Mouse (Mus musculus): ENCODE measurements at regions not wholly inside any gene's neighbourhood (a gene's known extent, or its start where the extent isn't known, plus 50 kb on each side); places are given as distances from the start of the nearest gene placed in this dataset.

- no peak for ATAC-seq (replicated peaks; ENCODE audit: low FRiP score, low TSS enrichment, poor library complexity, severe bottlenecking)
These were observed 858.7 kb upstream of the A1bg start for GRCm38 (mm10) chr15:61781531-61781930.

DNA sequence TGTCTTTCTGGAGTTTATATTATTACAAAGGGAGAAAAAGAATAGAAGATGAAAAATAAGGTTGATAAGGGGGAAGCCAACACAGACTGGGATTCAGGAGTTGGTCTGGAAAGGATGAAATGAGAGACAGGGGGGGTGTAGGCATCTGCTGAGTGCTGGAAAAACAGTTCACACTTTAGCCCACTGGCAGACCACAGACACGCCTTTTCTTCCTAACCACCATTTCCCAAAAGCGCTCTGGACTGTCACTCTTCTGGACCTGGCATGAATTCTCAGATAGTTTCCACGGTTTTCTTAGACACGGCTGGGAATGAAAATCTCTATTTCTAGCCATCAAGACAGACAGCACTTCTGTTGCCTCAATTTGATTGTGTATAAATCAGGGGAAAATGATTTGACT, 850.2 kb upstream of the A1bg start:
- ATAC-seq (replicated peaks; ENCODE audit: low FRiP score, low TSS enrichment, poor library complexity, severe bottlenecking): no peak

DNA sequence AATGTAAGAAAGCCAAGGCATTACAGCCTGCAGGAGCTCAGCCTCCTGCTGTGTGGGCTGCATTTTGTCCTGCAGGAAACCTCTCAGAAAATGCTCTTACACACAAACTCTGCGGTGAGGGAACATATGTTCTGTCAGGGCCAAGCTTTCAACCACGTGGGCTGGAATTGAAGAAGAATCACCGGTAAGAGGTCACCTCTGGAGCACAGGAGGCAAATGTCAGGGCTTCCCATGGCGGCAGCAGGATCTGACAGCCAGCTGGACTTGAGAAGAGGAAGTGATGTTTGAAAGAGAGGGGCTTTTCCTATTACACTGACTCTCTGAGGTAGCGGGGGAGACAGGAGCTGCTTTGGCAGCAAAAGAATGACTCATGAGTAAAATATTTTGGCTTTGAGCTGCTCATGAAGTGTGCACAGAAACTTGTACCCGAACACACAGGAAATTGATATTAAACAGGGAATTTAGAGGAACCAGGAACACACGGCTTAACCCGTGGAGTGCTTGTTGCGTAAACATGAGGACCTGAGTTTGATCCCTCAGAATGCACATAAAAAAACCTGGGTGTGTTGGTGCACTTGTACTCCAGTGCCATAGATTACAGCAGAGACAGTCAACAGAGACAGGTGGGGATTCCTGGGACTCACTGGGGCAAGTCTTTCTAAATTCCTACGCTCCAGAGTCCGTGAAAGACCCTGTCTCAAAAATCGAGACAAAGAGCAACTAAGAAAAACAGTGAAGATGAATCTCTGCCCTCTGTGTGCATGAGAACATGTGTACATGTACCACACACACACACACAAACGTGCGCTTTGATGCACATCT, 848.1 kb upstream of the A1bg start:
- ATAC-seq (replicated peaks; ENCODE audit: low FRiP score, low TSS enrichment, poor library complexity, severe bottlenecking): no peak

DNA sequence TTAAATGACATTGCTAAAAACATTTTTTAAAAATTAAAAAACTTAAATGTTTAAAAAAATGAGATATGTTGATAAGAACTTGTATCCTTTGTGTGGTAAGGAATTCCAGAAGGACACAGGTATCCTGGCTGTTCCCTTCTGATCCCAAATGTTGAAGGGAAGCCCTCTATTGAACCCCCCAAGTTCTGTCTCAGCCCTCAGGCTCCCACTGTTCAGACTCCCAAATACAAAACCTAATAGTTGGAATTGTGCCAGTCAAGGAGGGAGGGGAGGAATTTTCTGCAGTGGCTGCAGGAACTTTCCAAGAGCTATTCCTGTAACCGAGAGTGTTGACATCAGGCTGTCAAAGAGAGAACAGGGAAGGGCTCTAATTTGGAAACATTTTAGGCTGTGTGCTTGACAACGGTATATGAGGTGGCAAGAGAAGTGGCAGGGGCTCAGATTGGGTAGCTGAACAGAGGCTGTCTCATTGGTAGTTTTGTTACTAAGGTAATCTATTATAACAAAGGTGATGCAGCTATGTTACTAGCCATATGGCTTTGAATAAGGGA, 843.8 kb upstream of the A1bg start:
- no peak for ATAC-seq (replicated peaks; ENCODE audit: low FRiP score, low TSS enrichment, poor library complexity, severe bottlenecking)

GRCm38 (mm10) chr15:61753802-61754201, 831.0 kb upstream of the A1bg start:
- ATAC-seq (replicated peaks; ENCODE audit: low FRiP score, low TSS enrichment, poor library complexity, severe bottlenecking): no peak

DNA sequence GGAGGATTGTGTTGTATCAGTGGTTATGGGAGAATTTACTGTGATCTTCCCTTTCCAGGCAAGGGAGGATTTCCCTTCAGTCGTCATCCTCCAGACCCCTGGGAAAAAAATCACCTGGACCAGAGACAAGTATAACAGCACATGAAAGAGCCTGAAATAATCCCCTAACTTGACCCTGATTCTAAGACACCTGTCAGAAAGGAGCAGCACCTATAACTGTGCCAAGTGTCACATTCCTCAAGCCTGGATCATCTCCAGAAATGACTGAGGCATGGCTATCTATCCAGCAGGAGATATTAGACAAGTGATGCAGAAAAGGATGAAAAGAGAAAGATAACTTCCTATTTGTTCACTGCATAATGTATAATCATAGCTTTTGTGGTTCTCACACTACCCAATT, 800.9 kb upstream of the A1bg start:
- no peak for ATAC-seq (replicated peaks; ENCODE audit: low FRiP score, low TSS enrichment, poor library complexity, severe bottlenecking)

DNA sequence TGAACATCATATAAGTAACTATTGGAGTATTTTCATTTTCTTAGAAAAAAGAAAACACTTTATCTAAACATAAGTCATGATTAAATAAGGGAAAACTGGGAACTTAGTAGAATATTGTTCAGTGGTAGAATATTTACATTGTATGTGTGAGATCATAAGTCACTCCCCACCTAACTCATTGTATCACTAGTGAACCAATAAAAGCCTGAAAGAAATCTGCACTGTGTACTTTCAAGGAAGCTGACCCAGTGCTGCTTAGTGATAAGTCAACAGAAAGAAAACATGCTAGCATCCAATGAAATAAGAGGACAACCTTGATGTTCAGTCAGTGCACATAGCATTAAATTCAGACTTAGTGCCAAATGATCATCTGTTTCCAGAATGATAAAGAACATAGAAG, 795.7 kb upstream of the A1bg start:
- no peak for ATAC-seq (replicated peaks; ENCODE audit: low FRiP score, low TSS enrichment, poor library complexity, severe bottlenecking)

DNA sequence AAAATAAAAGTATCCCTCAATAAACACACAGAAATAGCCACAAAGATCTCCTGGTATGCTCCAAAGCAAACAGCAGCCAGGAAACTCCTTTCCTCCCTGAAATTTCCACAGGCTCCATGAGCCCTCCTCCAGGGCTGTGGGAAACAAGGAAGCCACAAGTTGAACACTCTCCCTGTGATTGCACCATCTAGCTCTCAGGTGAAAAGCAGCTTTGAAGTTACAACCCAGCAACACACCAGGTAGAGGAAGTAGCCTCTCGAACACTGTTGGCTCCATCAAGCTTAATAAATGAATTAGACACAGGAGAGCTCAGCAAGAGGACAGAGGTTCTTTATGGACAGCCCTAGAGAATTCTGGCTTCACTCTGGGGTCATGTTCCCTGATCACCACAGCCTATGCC, 794.4 kb upstream of the A1bg start:
- ATAC-seq (replicated peaks; ENCODE audit: low FRiP score, low TSS enrichment, poor library complexity, severe bottlenecking): no peak

DNA sequence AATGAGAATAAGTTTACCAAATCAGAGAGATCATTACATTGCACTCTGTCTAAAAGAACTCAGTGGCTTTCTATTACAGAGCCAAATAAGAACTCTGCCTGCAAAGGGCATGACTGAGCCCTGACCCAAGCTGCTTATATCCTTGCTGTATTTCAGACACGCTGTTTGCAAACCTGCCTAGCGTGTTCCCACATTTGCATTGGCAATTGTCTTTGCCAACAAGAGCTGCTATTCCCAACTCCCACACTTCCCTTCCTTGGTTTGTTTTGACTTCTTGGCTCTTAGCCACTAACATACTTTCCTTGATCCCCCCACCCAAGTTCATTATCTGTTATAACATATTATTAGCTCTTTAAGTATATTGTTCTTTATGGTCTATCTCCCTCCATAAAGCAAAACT, 791.1 kb upstream of the A1bg start:
- no peak for ATAC-seq (replicated peaks; ENCODE audit: low FRiP score, low TSS enrichment, poor library complexity, severe bottlenecking)

GRCm38 (mm10) chr15:61708928-61709327, 786.1 kb upstream of the A1bg start:
- no peak for ATAC-seq (replicated peaks; ENCODE audit: low FRiP score, low TSS enrichment, poor library complexity, severe bottlenecking)

DNA sequence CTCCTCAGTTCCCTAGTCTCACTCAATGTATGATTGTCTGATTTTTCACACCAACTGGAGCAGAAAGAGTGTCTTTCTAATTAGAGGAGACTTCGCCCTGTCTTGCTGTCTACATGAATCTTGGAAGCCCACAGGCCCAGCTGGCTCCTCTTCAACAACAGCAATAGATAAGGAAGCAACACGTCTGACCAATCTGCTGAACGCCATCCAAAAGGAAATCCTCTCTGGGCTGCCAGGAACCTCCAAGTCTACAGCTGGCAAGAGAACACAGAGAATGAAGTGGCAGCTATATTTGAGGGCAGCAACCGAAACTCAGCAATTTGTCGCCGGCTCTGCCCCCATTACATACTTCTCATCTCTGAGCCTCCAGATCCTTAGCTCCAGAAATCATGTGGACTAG, 785.1 kb upstream of the A1bg start:
- ATAC-seq (replicated peaks; ENCODE audit: low FRiP score, low TSS enrichment, poor library complexity, severe bottlenecking): no peak

DNA sequence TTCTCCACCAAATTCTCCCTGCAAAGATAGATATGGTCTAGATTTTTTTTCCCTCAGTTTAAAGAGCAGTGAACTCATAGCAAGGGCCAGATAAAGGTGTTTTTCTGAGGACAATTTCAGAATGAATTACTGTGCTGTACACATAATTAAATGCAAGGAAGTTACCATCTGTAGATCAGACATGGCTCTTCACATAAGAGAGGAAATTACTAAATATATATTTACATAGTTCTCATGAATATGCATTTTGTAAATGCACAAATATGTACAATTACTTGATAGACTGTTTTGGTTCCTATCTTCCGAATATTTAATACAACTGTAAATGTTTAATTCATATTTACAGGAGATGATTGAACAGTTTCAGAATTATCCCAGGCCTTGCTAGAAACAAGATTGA, 769.9 kb upstream of the A1bg start:
- no peak for ATAC-seq (replicated peaks; ENCODE audit: low FRiP score, low TSS enrichment, poor library complexity, severe bottlenecking)

DNA sequence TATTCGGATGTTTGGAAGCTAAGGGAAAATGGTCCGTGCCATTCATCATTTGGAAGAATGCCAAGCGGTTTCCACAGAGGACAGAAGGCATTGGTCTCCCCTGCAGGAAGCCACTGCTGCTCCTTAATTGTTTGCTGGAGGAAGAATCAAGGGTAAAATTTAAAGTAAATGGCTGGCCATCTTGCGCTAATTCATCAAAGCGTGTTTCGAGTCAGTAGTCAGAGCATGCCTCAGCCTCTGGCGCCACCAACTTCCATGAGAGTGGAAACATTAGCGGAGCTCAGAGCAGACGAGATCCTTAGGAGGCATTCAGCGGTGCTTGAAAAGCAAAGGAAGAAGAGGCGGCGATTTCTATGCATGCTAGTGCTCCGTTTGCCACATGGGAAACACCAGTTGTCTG, 767.6 kb upstream of the A1bg start:
- no peak for ATAC-seq (replicated peaks; ENCODE audit: low FRiP score, low TSS enrichment, poor library complexity, severe bottlenecking)

DNA sequence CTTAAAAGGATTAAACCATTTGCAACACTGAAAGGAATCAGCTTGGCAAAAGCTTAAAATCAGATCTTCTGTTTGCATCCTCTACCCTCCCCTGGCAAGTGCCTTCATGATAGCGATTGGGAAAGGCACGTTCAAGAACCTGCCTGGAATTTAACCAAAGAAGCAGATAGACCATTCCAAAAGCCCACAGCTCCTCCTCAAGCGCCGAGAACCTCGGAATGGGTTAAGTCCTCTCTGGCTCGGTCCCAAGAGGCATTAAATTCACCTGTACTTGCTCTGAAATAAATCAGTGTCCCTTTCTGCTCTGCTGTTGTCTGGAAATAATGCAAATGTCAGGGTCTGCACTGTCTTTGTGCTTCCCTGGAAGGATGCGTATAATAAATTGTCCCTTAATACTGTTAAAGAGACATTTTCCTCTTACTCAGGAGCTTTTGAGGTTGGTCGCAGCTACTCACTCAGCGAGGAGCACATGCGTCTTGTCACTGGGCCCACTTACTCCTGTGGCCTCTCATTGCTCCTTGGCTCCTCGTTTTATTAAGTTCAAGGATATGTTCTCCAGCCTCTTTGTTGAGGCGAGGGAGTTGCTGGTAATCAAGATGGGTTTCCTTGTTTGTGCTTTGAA, 767.1 kb upstream of the A1bg start:
- ATAC-seq (replicated peaks; ENCODE audit: low FRiP score, low TSS enrichment, poor library complexity, severe bottlenecking): no peak

DNA sequence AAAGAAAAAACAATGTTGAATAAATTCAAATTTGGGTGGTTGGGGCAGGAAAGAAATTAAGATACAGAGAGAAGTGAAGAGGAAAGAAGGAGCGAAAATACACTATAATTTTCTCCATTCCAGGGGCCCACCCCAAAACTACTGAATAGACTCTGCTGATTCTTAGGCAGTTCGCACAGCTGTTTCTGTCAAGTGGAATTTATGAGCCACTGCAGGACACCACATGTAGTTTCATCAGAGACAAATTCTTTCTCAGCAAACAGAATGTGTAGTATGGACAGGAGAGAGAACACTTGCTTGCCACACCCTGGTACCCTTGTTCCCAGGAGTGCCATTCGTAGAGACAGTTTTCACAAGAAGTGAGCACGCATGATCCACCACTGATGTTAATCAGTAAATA, 760.2 kb upstream of the A1bg start:
- ATAC-seq (replicated peaks; ENCODE audit: low FRiP score, low TSS enrichment, poor library complexity, severe bottlenecking): no peak

GRCm38 (mm10) chr15:61670556-61670955, 747.7 kb upstream of the A1bg start:
- ATAC-seq (replicated peaks; ENCODE audit: low FRiP score, low TSS enrichment, poor library complexity, severe bottlenecking): no peak

GRCm38 (mm10) chr15:61660581-61660980, 737.8 kb upstream of the A1bg start:
- no peak for ATAC-seq (replicated peaks; ENCODE audit: low FRiP score, low TSS enrichment, poor library complexity, severe bottlenecking)

- ATAC-seq (replicated peaks; ENCODE audit: low FRiP score, low TSS enrichment, poor library complexity, severe bottlenecking): no peak
These were observed 734.1 kb upstream of the A1bg start for GRCm38 (mm10) chr15:61656951-61657350.

DNA sequence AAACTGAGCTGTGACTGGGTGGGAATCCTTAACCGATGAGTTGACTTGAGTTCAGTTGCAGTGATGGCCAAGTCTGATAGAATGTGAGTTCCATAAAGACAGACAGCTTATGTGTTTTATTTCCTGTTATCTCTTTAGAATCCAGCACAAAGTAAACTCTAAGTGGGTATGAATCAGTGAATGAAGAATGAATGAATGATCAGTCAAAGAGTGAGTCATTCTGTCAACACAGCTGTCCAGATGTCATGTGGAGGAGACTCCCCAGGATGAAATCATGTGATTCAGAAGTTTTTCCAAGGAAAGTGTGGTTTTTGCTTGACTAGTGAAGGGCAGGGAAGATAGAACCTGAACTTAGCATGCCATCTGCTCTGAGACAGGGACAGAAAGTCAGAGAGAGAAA, 732.0 kb upstream of the A1bg start:
- ATAC-seq (replicated peaks; ENCODE audit: low FRiP score, low TSS enrichment, poor library complexity, severe bottlenecking): no peak

DNA sequence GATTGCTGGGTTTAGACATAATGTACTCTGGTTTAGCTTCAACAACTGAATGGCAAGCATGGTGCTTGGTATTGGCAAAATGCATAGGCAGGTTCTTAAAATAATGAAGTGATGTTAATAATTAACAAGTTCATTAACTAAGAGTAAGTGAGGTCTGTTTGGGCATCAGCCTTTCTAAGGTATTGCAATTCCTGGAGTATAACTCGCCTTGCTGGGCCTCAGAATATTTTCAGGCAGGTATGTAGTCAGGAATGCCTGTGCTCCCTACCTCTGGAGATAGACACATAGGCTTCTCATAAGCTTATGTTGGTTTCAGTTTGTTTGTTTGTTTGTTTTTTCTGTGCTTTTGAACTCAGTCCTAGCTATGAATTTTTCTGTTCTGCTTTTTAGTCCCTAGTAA, 731.0 kb upstream of the A1bg start:
- no peak for ATAC-seq (replicated peaks; ENCODE audit: low FRiP score, low TSS enrichment, poor library complexity, severe bottlenecking)
